Mouse (Mus musculus): ENCODE data around the gene Rabggta.

Gene Rabggta

GRCm38 (mm10) chr14:55682118-55682493 is 40.0 kb downstream of the Rabggta start:
- DNase-seq = no peak

- DNase-seq = peak; percentile 95
Measured at GRCm38 (mm10) chr14:55681160-55682117, 40.6 kb downstream of the Rabggta start, which contains the start of gene Tinf2. Tinf2 (minus strand) TSS chr14:55681820.

GRCm38 (mm10) chr14:55677615-55678014 is 44.4 kb downstream of the Rabggta start:
- DNase-seq = no peak

- DNase-seq = no peak
Measured at GRCm38 (mm10) chr14:55672741-55673060, 49.4 kb downstream of the Rabggta start.

- peak; percentile 94 for DNase-seq
Measured at GRCm38 (mm10) chr14:55671833-55672740, 50.0 kb downstream of the Rabggta start, which contains the start of the genes Gmpr2 and Nedd8. Gmpr2 (plus strand) TSS chr14:55671941. Nedd8 (minus strand) TSS chr14:55672124.

GRCm38 (mm10) chr14:55671486-55671832 is 50.6 kb downstream of the Rabggta start:
- no peak for DNase-seq

All from lung, postnatal 10 days (tissue).